8 mouse cellular contexts compared by ENCODE assay signal in genomic region chr4:133042651-133043635, GRCm38 (mm10). TPM values are rescaled to one million over a fixed set of nuclear protein-coding genes. Genes with fewer than 3 reads are reported as not detected.
DNase-seq lines count a peak whose midpoint lies in the region; ATAC-seq and TF ChIP-seq lines count a peak whose summit lies in the region.

No protein-coding gene starts in this region.

- peaks cover 74% of the 10 kb centered on the region for H3K4me1 ChIP-seq in forebrain, embryonic 11.5 days (replicated peaks; ENCODE audit: control insufficient read depth, insufficient read depth, low read length)
- peaks cover 86% of the 10 kb centered on the region for H3K4me1 ChIP-seq in intestine, embryonic 16.5 days (ENCODE audit: control insufficient read depth, insufficient read depth, low read length)
- H3K4me1 ChIP-seq in testis, adult 2 months (ENCODE audit: control insufficient read depth, insufficient read depth, low read length), result peaks cover 54% of the 10 kb centered on the region

- no peak overlapping the region for H3K4me3 ChIP-seq in forebrain, embryonic 11.5 days (ENCODE audit: low read depth, low read length)
- peak overlapping the region; percentile 7; the same call in 1 of the 2 replicates for H3K4me3 ChIP-seq in intestine, embryonic 16.5 days (ENCODE audit: low read length)
- no peak overlapping the region; the same call in 1 of the 2 replicates for H3K4me3 ChIP-seq in testis, adult 2 months (ENCODE audit: control insufficient read depth, low read depth, low read length)

- peak overlapping the region; percentile 42 for H3K27ac ChIP-seq in forebrain, embryonic 11.5 days (ENCODE audit: low read depth, low read length)
- peak overlapping the region; percentile 23 for H3K27ac ChIP-seq in intestine, embryonic 16.5 days (ENCODE audit: low read length)
- H3K27ac ChIP-seq in testis, adult 2 months (ENCODE audit: control insufficient read depth, insufficient read depth, low read depth, low read length), result peak overlapping the region; percentile 39; the same call in 1 of the 2 replicates

- DNase-seq in layer of hippocampus, postnatal 14 days (ENCODE audit: low spot score in 2 of 2), result peak; percentile 68 to 78
- DNase-seq in layer of hippocampus, adult 11-12 months (ENCODE audit: low spot score), result no peak
- DNase-seq in adrenal gland, postnatal 10 days, result peak; percentile 79
- DNase-seq in forebrain, embryonic 11.5 days (ENCODE audit: low spot score), result peak; percentile 80
- no peak for DNase-seq in B cell, adult 2 months

- no peaks in the 10 kb centered on the region for H3K36me3 ChIP-seq in forebrain, embryonic 11.5 days (ENCODE audit: control insufficient read depth, insufficient read depth, low read length)
- H3K36me3 ChIP-seq in intestine, embryonic 16.5 days (ENCODE audit: control insufficient read depth, insufficient read depth, low read length), result no peaks in the 10 kb centered on the region
- H3K36me3 ChIP-seq in testis, adult 2 months (ENCODE audit: control insufficient read depth, insufficient read depth, low read length), result no peaks in the 10 kb centered on the region

- no peak for TF ChIP-seq CTCF in testis, adult 2 months (IDR thresholded peaks at IDR 0.05; ENCODE audit: control insufficient read depth, insufficient read depth, insufficient replicate concordance, low read depth, low read length)

- ATAC-seq in forebrain, embryonic 11.5 days (replicated peaks; ENCODE audit: low FRiP score), result peak; percentile 39; the same call in 1 of the 2 replicates
- peak; percentile 10; the same call in 1 of the 2 replicates for ATAC-seq in intestine, embryonic 16.5 days
- peak; percentile 71 for ATAC-seq in megakaryocyte-erythroid progenitor cell, adult 5-6 weeks (replicated peaks; ENCODE audit: low FRiP score, low TSS enrichment, poor library complexity, severe bottlenecking)

- 4% methylated on average over 28 of the region's 28 CpGs for WGBS in forebrain, embryonic 11.5 days
- WGBS in intestine, embryonic 16.5 days, result 17% methylated on average over 28 of the region's 28 CpGs

- H3K9ac ChIP-seq in forebrain, embryonic 11.5 days (ENCODE audit: low read length), result peak overlapping the region; percentile 17; the same call in 1 of the 2 replicates
- peak overlapping the region; percentile 48 for H3K9ac ChIP-seq in intestine, embryonic 16.5 days (ENCODE audit: low read depth, low read length)

- no peak for TF ChIP-seq POLR2A in testis, adult 2 months (IDR thresholded peaks at IDR 0.05; ENCODE audit: control insufficient read depth, low read depth, low read length)

- peak overlapping the region; percentile 44 for H3K4me2 ChIP-seq in forebrain, embryonic 11.5 days (ENCODE audit: low read depth, low read length, severe bottlenecking)
- peak overlapping the region; percentile 34 for H3K4me2 ChIP-seq in intestine, embryonic 16.5 days (ENCODE audit: low read depth, low read length)

- H3K27me3 ChIP-seq in forebrain, embryonic 11.5 days (ENCODE audit: control insufficient read depth, insufficient read depth, low read length), result peaks cover 16% of the 10 kb centered on the region
- no peaks in the 10 kb centered on the region for H3K27me3 ChIP-seq in intestine, embryonic 16.5 days (replicated peaks; ENCODE audit: control insufficient read depth, insufficient read depth, low read length)
- H3K27me3 ChIP-seq in testis, adult 2 months (ENCODE audit: control insufficient read depth, insufficient read depth, low read length), result no peaks in the 10 kb centered on the region

- H3K9me3 ChIP-seq in forebrain, embryonic 11.5 days (ENCODE audit: control insufficient read depth, low read length), result no peaks in the 10 kb centered on the region
- no peaks in the 10 kb centered on the region for H3K9me3 ChIP-seq in intestine, embryonic 16.5 days (ENCODE audit: control insufficient read depth, low read length)

RNA-seq across cellular contexts. Expression of gene Ahdc1, which starts 31.9 kb away (rescaled TPM):
- 10 to 100 TPM; 88.6 to 96.3 TPM for total RNA-seq in layer of hippocampus, postnatal 14 days (2021)
- total RNA-seq in adrenal gland, postnatal 10 days (2021), result 10 to 100 TPM; 50.8 to 74.3 TPM
- polyA plus RNA-seq in forebrain, embryonic 11.5 days (2014; fragmentation: Nextera tagmentation; extraction: Ambion mirVana), result 5.5 and 7.5 TPM in 2 replicates
- polyA plus RNA-seq in intestine, embryonic 16.5 days (2015; fragmentation: Nextera tagmentation; extraction: Ambion mirVana), result 5.3 and 5.7 TPM in 2 replicates
- total RNA-seq in megakaryocyte-erythroid progenitor cell, adult 5-6 weeks (2014; fragmentation: Nextera tagmentation), result 4.8 and 7.0 TPM in 2 replicates
- total RNA-seq in megakaryocyte-erythroid progenitor cell, adult 5-6 weeks (2017), result 0.33 and 0.72 TPM in 2 replicates
- 59.1 and 65.0 TPM in 2 replicates for polyA plus RNA-seq in testis, adult 2 months (2012; rRNA removed)

Comparison
In these comparisons a context has a peak if more than half of its experiments do, and no peak if none do; other contexts are left out.
1. DNase-seq: peak in layer of hippocampus, postnatal 14 days (2 of 2), adrenal gland, postnatal 10 days (single experiment) and forebrain, embryonic 11.5 days (single experiment); none in layer of hippocampus, adult 11-12 months (single experiment) and B cell, adult 2 months (0 of 2).
2. ATAC-seq: peak in every context shown above with its lines; median percentile 71 in megakaryocyte-erythroid progenitor cell, adult 5-6 weeks; 39 in forebrain, embryonic 11.5 days; 10 in intestine, embryonic 16.5 days.
3. RNA of gene Ahdc1, which starts 31.9 kb away (total RNA-seq): 88.6 to 96.3 TPM in layer of hippocampus, postnatal 14 days and 50.8 to 74.3 TPM in adrenal gland, postnatal 10 days; 0.33 to 7.0 TPM in megakaryocyte-erythroid progenitor cell, adult 5-6 weeks; every median in the first group is over 4 times any median in the second.
4. Peak in every context shown above with its lines, with median percentiles within 50 percentile points of each other: H3K27ac ChIP-seq.